Mouse (Mus musculus): ENCODE measurements at regions not wholly inside any gene's neighbourhood (a gene's known extent, or its start where the extent isn't known, plus 50 kb on each side); places are given as distances from the start of the nearest gene placed in this dataset.

DNA sequence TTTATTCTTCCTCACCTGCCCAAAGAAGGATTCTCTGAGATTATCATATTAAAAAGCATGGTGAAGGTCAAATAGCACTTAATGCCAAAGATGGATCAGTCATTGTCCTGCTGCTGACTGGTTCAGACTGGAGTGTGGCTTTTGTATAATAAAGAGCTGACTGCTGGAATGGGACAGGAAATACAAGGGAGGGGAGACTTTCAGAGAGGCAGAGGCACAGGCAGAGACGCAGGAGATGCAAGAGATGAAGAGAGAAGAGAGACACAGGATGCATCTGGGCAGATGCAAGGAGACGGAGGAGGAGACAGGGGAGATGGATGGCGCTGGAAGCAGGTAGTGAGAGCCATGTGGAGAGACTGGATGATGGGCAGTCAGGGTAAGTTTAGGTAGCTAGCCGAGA lies 65.4 kb upstream of the Glrp1 start:
- WGBS (ENCODE audit: insufficient replicate concordance) = 45% methylated on average over 4 of the region's 4 CpGs
- no peak overlapping the region for H3K9ac ChIP-seq
- H3K27me3 ChIP-seq = no peaks in the 10 kb centered on the region

DNA sequence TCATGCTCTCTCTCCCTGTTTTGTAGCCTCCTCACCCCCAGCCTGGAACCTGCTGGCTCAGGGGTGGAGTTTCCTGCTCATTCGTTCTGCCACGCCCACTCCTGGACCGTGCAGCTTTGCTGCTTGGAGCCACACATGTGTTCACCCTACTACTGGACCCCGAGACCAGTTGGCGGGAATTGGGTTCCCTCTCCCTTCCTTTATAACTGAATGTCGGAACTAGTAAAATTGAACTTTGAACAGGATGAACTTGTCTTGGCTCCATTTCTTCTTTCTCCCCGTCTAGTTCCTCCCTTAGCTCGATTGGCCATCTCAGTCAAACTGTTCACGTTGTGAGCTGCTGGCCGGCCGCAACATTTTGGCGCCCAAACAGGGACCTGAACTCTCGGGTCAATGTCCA lies 62.3 kb upstream of the Glrp1 start:
- ATAC-seq (ENCODE audit: low read depth) (no peak), DNase-seq (no peak)
- peaks cover 12% of the 10 kb centered on the region for H3K4me1 ChIP-seq (replicated peaks)
- H3K36me3 ChIP-seq = no peaks in the 10 kb centered on the region
- H3K27me3 ChIP-seq = no peaks in the 10 kb centered on the region
- H3K4me2 ChIP-seq = no peak overlapping the region
- no peaks in the 10 kb centered on the region for H3K9me3 ChIP-seq (replicated peaks)
- H3K27ac ChIP-seq = no peak overlapping the region
- H3K9ac ChIP-seq = no peak overlapping the region
- WGBS (ENCODE audit: insufficient replicate concordance) = 80% methylated on average over 13 of the region's 13 CpGs
- H3K4me3 ChIP-seq (replicated peaks) = no peak overlapping the region

More for the DNA sequence above, 65.4 kb upstream of the Glrp1 start:
- H3K4me2 ChIP-seq = peak overlapping the region; percentile 46
- DNase-seq = no peak
- peak overlapping the region; percentile 24; the same call in 1 of the 2 replicates for H3K4me3 ChIP-seq (replicated peaks)
- no peaks in the 10 kb centered on the region for H3K9me3 ChIP-seq (replicated peaks)
- H3K27ac ChIP-seq = no peak overlapping the region
- H3K36me3 ChIP-seq = no peaks in the 10 kb centered on the region
- H3K4me1 ChIP-seq (replicated peaks) = peaks cover 12% of the 10 kb centered on the region
- no peak for ATAC-seq (ENCODE audit: low read depth)

DNA sequence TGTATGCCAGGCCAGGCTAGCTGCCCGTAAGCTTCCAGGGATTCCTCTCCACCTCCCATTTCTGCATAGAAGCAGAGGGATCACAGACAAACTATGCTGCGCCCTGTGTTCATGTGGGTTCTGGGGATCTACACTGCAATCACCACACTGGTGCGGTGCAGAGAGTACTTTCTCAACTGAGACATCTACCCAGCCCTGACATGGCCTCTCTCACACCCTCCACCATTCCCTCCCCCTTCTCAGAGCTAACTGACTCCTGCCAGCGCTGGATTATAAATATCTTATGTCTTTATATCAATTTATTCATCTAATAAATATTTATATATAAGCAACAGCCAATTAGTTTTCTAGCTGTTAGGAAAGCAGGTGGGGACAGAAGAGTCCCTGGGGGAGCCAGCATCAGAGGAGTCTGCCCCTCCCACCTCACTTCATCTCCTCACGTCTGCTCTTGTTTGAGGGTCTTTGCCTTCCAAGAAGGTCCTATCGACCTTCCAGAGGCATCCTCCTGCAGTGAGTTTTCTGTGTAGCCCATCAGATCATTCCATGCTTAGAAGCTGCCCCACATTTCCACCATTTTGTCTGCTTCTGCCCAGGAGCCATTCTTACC lies 58.7 kb upstream of the Glrp1 start:
- ATAC-seq (ENCODE audit: low read depth) (no peak), DNase-seq (no peak)
- H3K9ac ChIP-seq = no peak overlapping the region
- no peaks in the 10 kb centered on the region for H3K9me3 ChIP-seq (replicated peaks)
- H3K36me3 ChIP-seq = no peaks in the 10 kb centered on the region
- H3K27ac ChIP-seq = no peak overlapping the region
- H3K4me1 ChIP-seq (replicated peaks) = no peaks in the 10 kb centered on the region
- H3K4me2 ChIP-seq = no peak overlapping the region
- no peaks in the 10 kb centered on the region for H3K27me3 ChIP-seq
- 76% methylated on average over 6 of the region's 6 CpGs for WGBS (ENCODE audit: insufficient replicate concordance)
- no peak overlapping the region for H3K4me3 ChIP-seq (replicated peaks)

DNA sequence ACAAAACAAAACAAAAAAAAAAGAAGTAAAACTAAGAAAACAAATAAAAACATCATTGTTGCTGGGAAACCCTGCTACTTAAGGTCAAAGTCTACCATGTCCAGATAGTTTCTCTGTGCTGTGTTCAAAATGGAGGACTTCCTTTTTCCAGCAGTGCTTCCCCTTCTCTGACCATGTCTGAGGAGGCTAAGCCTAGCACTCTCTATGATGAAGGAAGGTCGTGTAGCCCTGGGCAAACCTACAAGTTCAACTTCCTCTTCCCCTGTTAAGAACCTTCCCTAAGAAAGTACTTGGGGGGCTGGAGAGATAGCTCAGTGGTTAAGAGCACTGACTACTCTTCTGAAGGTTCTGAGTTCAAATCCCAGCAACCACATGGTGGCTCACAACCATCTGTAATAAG lies 57.3 kb upstream of the Glrp1 start:
- H3K36me3 ChIP-seq = no peaks in the 10 kb centered on the region
- DNase-seq (no peak), ATAC-seq (ENCODE audit: low read depth) (no peak)

DNA sequence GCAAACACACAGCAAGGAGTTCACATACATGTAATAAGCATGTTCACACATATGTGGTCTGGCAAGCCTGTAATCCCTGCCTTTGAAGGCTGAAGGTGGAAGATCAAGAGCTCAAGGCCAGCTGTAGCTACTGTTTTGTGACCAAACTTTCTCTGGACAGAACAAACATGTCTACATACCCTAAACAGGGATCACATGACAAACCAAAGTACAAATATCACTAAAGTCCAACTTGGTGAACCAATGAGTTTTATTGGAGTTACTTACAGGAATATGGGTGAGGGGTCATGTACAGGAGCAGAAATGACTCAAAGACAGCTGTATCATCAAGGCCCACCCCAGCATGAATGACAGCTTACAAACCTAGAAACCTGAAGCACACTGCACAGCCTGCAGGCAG lies 56.6 kb upstream of the Glrp1 start:
- H3K4me3 ChIP-seq (replicated peaks) = no peak overlapping the region
- DNase-seq = no peak
- no peaks in the 10 kb centered on the region for H3K9me3 ChIP-seq (replicated peaks)
- H3K4me2 ChIP-seq = no peak overlapping the region
- no peaks in the 10 kb centered on the region for H3K4me1 ChIP-seq (replicated peaks)
- H3K27ac ChIP-seq = no peak overlapping the region
- H3K9ac ChIP-seq = no peak overlapping the region
- no peaks in the 10 kb centered on the region for H3K27me3 ChIP-seq
- ATAC-seq (ENCODE audit: low read depth) = no peak
- H3K36me3 ChIP-seq = no peaks in the 10 kb centered on the region

More for the DNA sequence above, 57.3 kb upstream of the Glrp1 start:
- 23% methylated on average over 1 of the region's 1 CpGs for WGBS (ENCODE audit: insufficient replicate concordance)
- no peaks in the 10 kb centered on the region for H3K4me1 ChIP-seq (replicated peaks)
- H3K27ac ChIP-seq = no peak overlapping the region
- no peaks in the 10 kb centered on the region for H3K9me3 ChIP-seq (replicated peaks)
- no peaks in the 10 kb centered on the region for H3K27me3 ChIP-seq
- no peak overlapping the region for H3K9ac ChIP-seq
- no peak overlapping the region for H3K4me3 ChIP-seq (replicated peaks)
- H3K4me2 ChIP-seq = no peak overlapping the region

DNA sequence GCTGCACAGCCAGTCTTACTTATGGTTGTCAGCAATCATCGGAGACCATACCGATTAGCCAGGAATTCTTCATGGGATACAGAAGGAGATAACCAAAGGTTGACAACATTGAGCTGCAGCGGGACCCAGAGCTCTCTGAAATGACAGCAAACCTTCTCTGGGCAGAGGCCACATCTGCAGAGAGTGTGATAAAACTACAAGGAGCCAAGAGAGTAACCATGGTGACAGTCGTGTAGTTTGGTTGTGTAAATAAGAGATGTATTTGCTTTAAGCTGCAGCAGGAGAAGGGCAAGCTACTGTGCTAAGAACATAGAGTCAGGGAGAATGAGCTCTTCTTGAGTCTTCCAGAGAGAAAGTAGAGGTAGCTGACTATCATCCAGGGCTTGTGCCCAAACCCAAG lies 55.0 kb upstream of the Glrp1 start:
- no peaks in the 10 kb centered on the region for H3K27me3 ChIP-seq
- no peaks in the 10 kb centered on the region for H3K9me3 ChIP-seq (replicated peaks)
- 54% methylated on average over 4 of the region's 4 CpGs for WGBS (ENCODE audit: insufficient replicate concordance)
- no peaks in the 10 kb centered on the region for H3K4me1 ChIP-seq (replicated peaks)
- no peak overlapping the region for H3K4me3 ChIP-seq (replicated peaks)
- H3K4me2 ChIP-seq = no peak overlapping the region
- no peak for DNase-seq
- H3K9ac ChIP-seq = no peak overlapping the region
- H3K36me3 ChIP-seq = no peaks in the 10 kb centered on the region
- ATAC-seq (ENCODE audit: low read depth) = no peak
- H3K27ac ChIP-seq = no peak overlapping the region

DNA sequence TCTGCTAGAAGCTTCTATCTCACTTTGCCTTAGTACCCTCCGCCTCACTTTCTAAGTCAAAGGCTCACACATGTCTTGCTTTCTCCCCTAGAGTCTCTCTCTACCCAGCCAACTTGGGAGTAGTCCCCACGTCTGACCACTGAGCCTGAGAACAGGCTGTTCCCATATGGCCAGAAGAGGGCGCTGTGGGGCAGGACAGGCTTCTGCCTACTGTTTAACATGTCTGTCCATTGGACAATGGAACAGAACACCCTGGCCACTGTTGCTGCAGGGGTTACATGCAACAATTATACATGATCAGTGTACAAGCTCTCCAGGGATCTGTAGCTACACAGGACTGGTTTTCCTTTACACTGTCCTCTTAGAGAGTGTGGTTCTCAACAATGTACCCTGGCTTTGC lies 52.5 kb upstream of the Glrp1 start:
- no peaks in the 10 kb centered on the region for H3K9me3 ChIP-seq (replicated peaks)
- no peak for ATAC-seq (ENCODE audit: low read depth)

DNA sequence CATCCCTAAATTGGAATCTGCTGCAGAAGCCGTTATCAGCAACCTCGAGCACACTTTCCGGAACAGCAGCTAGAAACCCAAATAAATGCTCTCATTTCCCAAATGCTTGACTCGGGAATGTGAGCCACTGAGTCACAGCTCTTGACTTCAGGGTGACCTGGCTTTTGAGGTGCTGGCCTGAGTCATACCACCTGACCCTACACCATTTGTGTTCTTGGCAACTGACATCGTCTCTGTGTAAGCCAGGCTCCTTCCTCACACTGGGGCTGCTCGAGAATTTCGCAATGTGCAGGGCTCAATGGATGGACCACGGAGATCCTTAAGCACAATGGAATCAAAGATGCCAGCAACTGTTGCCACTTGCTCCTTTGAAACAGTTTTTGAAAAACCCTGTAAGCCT lies 50.9 kb upstream of the Glrp1 start:
- no peak overlapping the region for H3K4me3 ChIP-seq (replicated peaks)
- H3K4me1 ChIP-seq (replicated peaks) = peaks cover under 1% of the 10 kb centered on the region; the same call in 1 of the 2 replicates
- H3K27me3 ChIP-seq = 0 out of 2 replicates have a peak, but pooled peaks cover 4% of the 10 kb centered on the region
- no peak overlapping the region for H3K4me2 ChIP-seq
- WGBS (ENCODE audit: insufficient replicate concordance) = 53% methylated on average over 8 of the region's 8 CpGs
- no peak overlapping the region for H3K9ac ChIP-seq
- no peak overlapping the region for H3K27ac ChIP-seq
- DNase-seq (no peak), ATAC-seq (ENCODE audit: low read depth) (no peak)
- H3K9me3 ChIP-seq (replicated peaks) = no peaks in the 10 kb centered on the region
- no peaks in the 10 kb centered on the region for H3K36me3 ChIP-seq

More for the DNA sequence above, 52.5 kb upstream of the Glrp1 start:
- no peaks in the 10 kb centered on the region for H3K36me3 ChIP-seq
- no peak overlapping the region for H3K9ac ChIP-seq
- H3K4me2 ChIP-seq = no peak overlapping the region
- WGBS (ENCODE audit: insufficient replicate concordance) = 13% methylated on average over 3 of the region's 3 CpGs
- no peak overlapping the region for H3K4me3 ChIP-seq (replicated peaks)
- no peak overlapping the region for H3K27ac ChIP-seq
- peak; percentile 58 for DNase-seq
- 0 out of 2 replicates have a peak, but pooled peaks cover under 1% of the 10 kb centered on the region for H3K27me3 ChIP-seq
- no peaks in the 10 kb centered on the region; the same call in 1 of the 2 replicates for H3K4me1 ChIP-seq (replicated peaks)

Measured in liver, embryonic 13.5 days (tissue).